Mouse (Mus musculus) cerebellum, adult 2 months (tissue): Measurements from ENCODE around the gene Sptssb.

Source experiments
- CTCF ChIP-seq: fragments of 200-500 bp; IDR thresholded peaks from 2 replicates; pipeline ENCODE4 v1.5.1; 2011; ENCODE audit warnings: low read depth, mild to moderate bottlenecking, control low read depth, low read length, moderate library complexity, borderline replicate concordance; ENCODE audit not compliant: insufficient read depth
- POLR2A ChIP-seq: fragments of 200-500 bp; IDR thresholded peaks from 2 replicates; pipeline ENCODE4 v1.6.1; 2011; ENCODE audit warnings: low read length, control low read depth, borderline replicate concordance; ENCODE audit not compliant: insufficient read depth

GRCm38 (mm10) chr3:69792823-69793417, 66.8 kb downstream of the Sptssb start:
- TF ChIP-seq CTCF (no peak), POLR2A (no peak)
